Mouse (Mus musculus) embryonic fibroblast, embryonic 13.5 days (primary cell): Measurements from ENCODE around the gene Dnmt3l. TPM values are rescaled to one million over a fixed set of nuclear protein-coding genes. Genes with fewer than 3 reads are reported as not detected.

Experiments
- H3K27ac ChIP-seq: 2 replicates; pipeline ENCODE4 v1.5.1; 2012; ENCODE audit warnings: low read length, control low read depth, inconsistent platforms; ENCODE audit not compliant: insufficient read depth
- H3K4me1 ChIP-seq: 2 replicates; pipeline ENCODE4 v1.6.1; 2011; ENCODE audit warnings: low read length; ENCODE audit not compliant: control insufficient read depth, insufficient read depth
- H3K4me3 ChIP-seq: 2 replicates; pipeline ENCODE4 v1.5.1; 2011; ENCODE audit warnings: mild to moderate bottlenecking, control low read depth, low read length; ENCODE audit not compliant: insufficient read depth
- CTCF ChIP-seq: IDR thresholded peaks from 2 replicates; pipeline ENCODE4 v1.5.1; 2011; ENCODE audit warnings: mild to moderate bottlenecking, control low read depth, low read length, moderate library complexity, borderline replicate concordance; ENCODE audit not compliant: insufficient read depth
- POLR2A ChIP-seq: IDR thresholded peaks from 2 replicates; pipeline ENCODE4 v1.6.1; 2011; ENCODE audit warnings: low read depth, mild to moderate bottlenecking, control low read depth, low read length, moderate library complexity
- polyA plus RNA-seq: library from polyadenylated mRNA; stranded (reverse); fragments of >200 nt; gene quantifications from 2 replicates; pipeline ENCODE4 v1.2.4, GENCODE M21; 2011; ENCODE audit warnings: low read depth; ENCODE audit not compliant: missing spikeins, insufficient read length

Dnmt3l gene
- polyA plus RNA-seq, 1 experiment = 1.6 TPM

GRCm38 (mm10) chr10:78100989-78101780 is 59.4 kb downstream of the Dnmt3l start:
- TF ChIP-seq POLR2A = no peak
- no peak for TF ChIP-seq CTCF
- no peak overlapping the region for H3K4me3 ChIP-seq
- no peaks in the 10 kb centered on the region for H3K4me1 ChIP-seq
- no peak overlapping the region for H3K27ac ChIP-seq

DNA sequence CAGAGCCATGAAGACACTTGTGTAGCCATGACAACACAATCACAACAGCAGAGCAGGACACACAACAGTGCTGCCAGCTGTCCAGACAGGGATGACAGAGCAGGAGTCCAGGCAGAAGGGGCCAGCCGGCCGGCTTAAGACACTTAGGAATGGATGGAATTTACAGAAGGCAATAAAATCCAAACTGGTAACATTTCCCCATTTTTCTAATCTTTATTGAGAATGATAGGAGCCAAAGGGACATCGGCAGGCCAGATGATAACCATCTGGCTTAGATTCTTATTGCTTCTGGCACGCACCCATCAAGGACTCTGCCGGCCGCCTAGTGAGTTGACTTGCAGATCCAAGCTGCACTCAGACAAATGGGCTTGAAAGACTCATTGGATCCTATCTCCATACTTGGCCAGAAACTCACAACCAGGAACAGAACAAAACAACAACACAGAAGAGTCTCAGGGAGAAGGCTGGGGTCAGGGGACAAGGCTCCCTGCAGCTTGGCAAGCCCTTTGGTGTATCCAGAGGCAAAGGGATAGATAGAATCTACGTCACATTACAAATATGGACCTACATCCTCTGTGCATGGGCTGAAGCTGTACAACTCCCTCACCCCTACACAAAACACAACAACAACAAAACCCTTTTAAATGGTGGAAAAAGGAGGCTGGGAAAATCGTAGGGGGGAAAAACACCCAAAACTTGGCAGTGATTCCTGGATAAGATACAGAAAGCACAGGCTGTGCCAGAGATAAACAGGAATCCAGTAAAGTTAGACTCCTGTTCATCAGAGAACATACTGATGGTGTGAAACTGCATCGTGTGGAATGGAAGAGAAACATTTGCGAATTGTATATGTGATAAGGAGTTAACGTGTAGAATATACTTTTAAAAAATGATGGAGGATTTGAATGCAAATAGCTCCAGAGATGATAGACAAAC is 63.1 kb downstream of the Dnmt3l start:
- no peak for TF ChIP-seq CTCF
- Histone ChIP-seq H3K4me3 (no peak overlapping the region), H3K27ac (no peak overlapping the region), H3K4me1 (no peaks in the 10 kb centered on the region)

- H3K4me3 ChIP-seq = no peak overlapping the region
- H3K27ac ChIP-seq = no peak overlapping the region
- TF ChIP-seq POLR2A (no peak), CTCF (no peak)
- H3K4me1 ChIP-seq = no peaks in the 10 kb centered on the region
These were observed 63.8 kb downstream of the Dnmt3l start for GRCm38 (mm10) chr10:78105548-78105947.

Other genes starting within 250 kb of the Dnmt3l start
- gene Gm9639, start 246.9 kb upstream of the Dnmt3l start, polyA plus RNA-seq = not detected in 2 replicates
- gene Gm19668, start 242.8 kb upstream of the Dnmt3l start, polyA plus RNA-seq = not detected in 2 replicates
- gene Gm9507, start 230.1 kb upstream of the Dnmt3l start, polyA plus RNA-seq = not detected in 2 replicates
- gene Gm2696, start 227.3 kb upstream of the Dnmt3l start, polyA plus RNA-seq = not detected in 2 replicates
- not detected in 2 replicates for gene Krtap10-4, start 214.9 kb upstream of the Dnmt3l start, polyA plus RNA-seq
- gene Krtap10-10, start 206.0 kb upstream of the Dnmt3l start, polyA plus RNA-seq = not detected in 2 replicates
- not detected in 2 replicates for gene Gm36176, start 195.1 kb upstream of the Dnmt3l start, polyA plus RNA-seq
- not detected in 2 replicates for gene Gm10318, start 189.1 kb upstream of the Dnmt3l start, polyA plus RNA-seq
- gene Gm3285, start 180.0 kb upstream of the Dnmt3l start, polyA plus RNA-seq = not detected in 2 replicates
- gene Lrrc3, start 139.4 kb upstream of the Dnmt3l start, polyA plus RNA-seq = 1.8 and 1.9 TPM in 2 replicates
- gene Trpm2, start 71.4 kb upstream of the Dnmt3l start, polyA plus RNA-seq = not detected in 2 replicates
- gene 1810043G02Rik, start 63.4 kb upstream of the Dnmt3l start, polyA plus RNA-seq = 10.5 and 11.9 TPM in 2 replicates
- 46.8 and 59.8 TPM in 2 replicates for gene Pfkl, start 31.9 kb upstream of the Dnmt3l start, polyA plus RNA-seq
- gene Aire, start 1.7 kb downstream of the Dnmt3l start, polyA plus RNA-seq = not detected in 2 replicates
- gene Icosl, start 27.4 kb downstream of the Dnmt3l start, polyA plus RNA-seq = 0.98 TPM in 1 of 2 replicates, not detected in the other
- 26.5 and 28.8 TPM in 2 replicates for gene D10Jhu81e, start 127.8 kb downstream of the Dnmt3l start, polyA plus RNA-seq
- 9.1 and 10.8 TPM in 2 replicates for gene Pwp2, start 143.2 kb downstream of the Dnmt3l start, polyA plus RNA-seq
- 28.8 and 31.0 TPM in 2 replicates for gene Trappc10, start 202.7 kb downstream of the Dnmt3l start, polyA plus RNA-seq